Comparison of ENCODE assay signal across 14 mouse cellular contexts in genomic region chr2:117543301-117543782, GRCm38 (mm10).
DNase-seq lines count a peak whose midpoint lies in the region; TF ChIP-seq lines count a peak whose summit lies in the region.
"Had no signal": no experiment of that assay in that cellular context is flagged by ENCODE, and none has a peak within 500 bp of the region (broad histone marks: within the 10 kb centered on the region; RNA-seq: fewer than 3 reads in every experiment).

No protein-coding gene starts in this region.

- H3K36me3 ChIP-seq in C2C12 (ENCODE audit: control insufficient read depth, insufficient read depth), result no peaks in the 10 kb centered on the region
- H3K36me3 ChIP-seq: embryonic facial prominence, embryonic 12.5 days; G1E had no signal

- DNase-seq in gastrocnemius, adult 2 months, result no peak
- DNase-seq in gastrocnemius, postnatal 10 days, result no peak
- DNase-seq in left cerebral cortex, adult 2 months (ENCODE audit: extremely low spot score in 1 of 2, low spot score in 2 of 2), result no peak
- DNase-seq in left cerebral cortex, postnatal 25 days (ENCODE audit: low spot score in 2 of 2), result no peak
- no peak for DNase-seq in adrenal gland, postnatal 36 days
- DNase-seq in cerebellum, adult 18-20 months, result no peak
- DNase-seq: cerebellum, adult 2 months; heart, postnatal 10 days; right cerebral cortex, postnatal 25 days; thymus, adult 18-20 months had no signal

- peak; percentile 21; the same call in 1 of the 2 replicates for TF ChIP-seq CTCF in gastrocnemius, adult 2 months (IDR thresholded peaks at IDR 0.05)
- peak; percentile 2 for TF ChIP-seq CTCF in left cerebral cortex, adult 2 months (IDR thresholded peaks at IDR 0.05)
- peak; percentile 31 for TF ChIP-seq CTCF in C2C12 (IDR thresholded peaks at IDR 0.05; ENCODE audit: control insufficient read depth, insufficient read depth, insufficient read length)
- TF ChIP-seq CTCF in embryonic fibroblast, embryonic 13.5 days (IDR thresholded peaks at IDR 0.05; ENCODE audit: borderline replicate concordance, insufficient read depth, low read length), result no peak

- H3ac ChIP-seq in C2C12 (ENCODE audit: control insufficient read depth, insufficient read length, low read depth), result no peak overlapping the region

- H3K27ac ChIP-seq in gastrocnemius, adult 2 months, result no peak overlapping the region
- no peak overlapping the region for H3K27ac ChIP-seq in left cerebral cortex, adult 2 months
- peak overlapping the region; percentile 93 for H3K27ac ChIP-seq in embryonic fibroblast, embryonic 13.5 days (ENCODE audit: insufficient read depth, low read length)
- H3K27ac ChIP-seq: embryonic facial prominence, embryonic 12.5 days had no signal

- no peaks in the 10 kb centered on the region for H3K27me3 ChIP-seq in C2C12 (ENCODE audit: control insufficient read depth, insufficient read depth, insufficient read length)
- H3K27me3 ChIP-seq: embryonic facial prominence, embryonic 12.5 days had no signal

- TF ChIP-seq POLR2A in embryonic fibroblast, embryonic 13.5 days (IDR thresholded peaks at IDR 0.05; ENCODE audit: low read depth, low read length), result no peak

- H3K4me3 ChIP-seq in gastrocnemius, adult 2 months, result no peak overlapping the region
- H3K4me3 ChIP-seq in left cerebral cortex, adult 2 months, result no peak overlapping the region
- no peak overlapping the region for H3K4me3 ChIP-seq in C2C12 (ENCODE audit: insufficient read depth, poor library complexity, severe bottlenecking)
- no peak overlapping the region for H3K4me3 ChIP-seq in embryonic fibroblast, embryonic 13.5 days (ENCODE audit: insufficient read depth, low read length)
- H3K4me3 ChIP-seq: embryonic facial prominence, embryonic 12.5 days had no signal

- H3K4me1 ChIP-seq in embryonic fibroblast, embryonic 13.5 days (ENCODE audit: control insufficient read depth, insufficient read depth, low read length), result peaks cover 12% of the 10 kb centered on the region

- no peaks in the 10 kb centered on the region for H3K79me3 ChIP-seq in C2C12 (ENCODE audit: low read depth)

- H3K79me2 ChIP-seq in C2C12 (ENCODE audit: control insufficient read depth, insufficient read depth), result no peaks in the 10 kb centered on the region

- intact Hi-C loops in gastrocnemius, adult 2 months (cut with DNase I), result loop anchor here (5.0 kb wide), 1 partner anchor 84 kb away; no protein-coding TSS in a partner anchor
- intact Hi-C loops in left cerebral cortex, adult 2 months (cut with DNase I), result loop anchor here (5.0 kb wide), 1 partner anchor 659 kb away; no protein-coding TSS in a partner anchor
- intact Hi-C loops in left cerebral cortex, postnatal 25 days (cut with DNase I), result loop anchor here (5.0 kb wide), 2 partner anchors 79 to 281 kb away; no protein-coding TSS in a partner anchor

TF ChIP-seq in C2C12, 6 proteins besides CTCF, POLR2A, EP300 and RAD21:
- peak; percentile 62 for TF ChIP-seq MAX (IDR thresholded peaks at IDR 0.05)
- peak; percentile 4 for TF ChIP-seq FOSL1 (IDR thresholded peaks at IDR 0.05; ENCODE audit: insufficient read depth, low read length, poor library complexity, severe bottlenecking)
- no peak for TF ChIP-seq CEBPB (IDR thresholded peaks at IDR 0.05; ENCODE audit: low read depth)
